Mouse (Mus musculus): ENCODE measurements around the gene Dennd4a. TPM values are rescaled to one million over a fixed set of nuclear protein-coding genes. Genes with fewer than 3 reads are reported as not detected.

Gene Dennd4a
- polyA plus RNA-seq, 1 experiment from 2014 or later = 12.4 TPM

- DNase-seq (ENCODE audit: low spot score) (no peak), ATAC-seq (ENCODE audit: low FRiP score) (no peak)
- H3K9me3 ChIP-seq (ENCODE audit: control insufficient read depth, low read length) = no peaks in the 10 kb centered on the region
- no peak overlapping the region for H3K4me3 ChIP-seq (replicated peaks; ENCODE audit: low read length)
- no peaks in the 10 kb centered on the region for H3K27me3 ChIP-seq (ENCODE audit: control insufficient read depth, insufficient read depth, low read length)
- 0 out of 2 replicates have a peak, but pooled peaks cover 3% of the 10 kb centered on the region for H3K4me1 ChIP-seq (replicated peaks; ENCODE audit: control insufficient read depth, insufficient read depth, low read length)
- H3K36me3 ChIP-seq (replicated peaks; ENCODE audit: control insufficient read depth, insufficient read depth) = no peaks in the 10 kb centered on the region
- 63% methylated on average over 9 of the region's 9 CpGs for WGBS
- no peak overlapping the region for H3K9ac ChIP-seq
- no peak overlapping the region for H3K27ac ChIP-seq
- H3K4me2 ChIP-seq (replicated peaks) = no peak overlapping the region
These were observed 24.8 kb upstream of the Dennd4a start for GRCm38 (mm10) chr9:64786216-64786905.

GRCm38 (mm10) chr9:64788070-64788469 is 23.1 kb upstream of the Dennd4a start:
- DNase-seq (ENCODE audit: low spot score) = no peak
- 88% methylated on average over 7 of the region's 7 CpGs for WGBS

GRCm38 (mm10) chr9:64789341-64789761 is 21.8 kb upstream of the Dennd4a start:
- WGBS = 82% methylated on average over 13 of the region's 13 CpGs
- Histone ChIP-seq H3K9ac (no peak overlapping the region), H3K4me1 (replicated peaks; ENCODE audit: control insufficient read depth, insufficient read depth, low read length) (0 out of 2 replicates have a peak, but pooled peaks cover 3% of the 10 kb centered on the region), H3K36me3 (replicated peaks; ENCODE audit: control insufficient read depth, insufficient read depth) (no peaks in the 10 kb centered on the region), H3K27me3 (ENCODE audit: control insufficient read depth, insufficient read depth, low read length) (no peaks in the 10 kb centered on the region), H3K27ac (no peak overlapping the region), H3K4me2 (replicated peaks) (no peak overlapping the region), H3K4me3 (replicated peaks; ENCODE audit: low read length) (no peak overlapping the region), H3K9me3 (ENCODE audit: control insufficient read depth, low read length) (no peaks in the 10 kb centered on the region)
- DNase-seq (ENCODE audit: low spot score) = no peak
- ATAC-seq (ENCODE audit: low FRiP score) = no peak

More at GRCm38 (mm10) chr9:64788070-64788469, 23.1 kb upstream of the Dennd4a start:
- Histone ChIP-seq H3K4me2 (replicated peaks) (no peak overlapping the region), H3K9ac (no peak overlapping the region), H3K36me3 (replicated peaks; ENCODE audit: control insufficient read depth, insufficient read depth) (no peaks in the 10 kb centered on the region), H3K27ac (no peak overlapping the region), H3K9me3 (ENCODE audit: control insufficient read depth, low read length) (no peaks in the 10 kb centered on the region), H3K4me3 (replicated peaks; ENCODE audit: low read length) (no peak overlapping the region), H3K27me3 (ENCODE audit: control insufficient read depth, insufficient read depth, low read length) (no peaks in the 10 kb centered on the region), H3K4me1 (replicated peaks; ENCODE audit: control insufficient read depth, insufficient read depth, low read length) (0 out of 2 replicates have a peak, but pooled peaks cover 3% of the 10 kb centered on the region)
- no peak for ATAC-seq (ENCODE audit: low FRiP score)

GRCm38 (mm10) chr9:64789887-64790400 is 21.2 kb upstream of the Dennd4a start:
- H3K9me3 ChIP-seq (ENCODE audit: control insufficient read depth, low read length) = no peaks in the 10 kb centered on the region
- H3K4me1 ChIP-seq (replicated peaks; ENCODE audit: control insufficient read depth, insufficient read depth, low read length) = 0 out of 2 replicates have a peak, but pooled peaks cover 3% of the 10 kb centered on the region
- no peaks in the 10 kb centered on the region for H3K36me3 ChIP-seq (replicated peaks; ENCODE audit: control insufficient read depth, insufficient read depth)
- DNase-seq (ENCODE audit: low spot score) (no peak), ATAC-seq (ENCODE audit: low FRiP score) (no peak)
- no peak overlapping the region for H3K27ac ChIP-seq
- no peaks in the 10 kb centered on the region for H3K27me3 ChIP-seq (ENCODE audit: control insufficient read depth, insufficient read depth, low read length)
- H3K4me2 ChIP-seq (replicated peaks) = no peak overlapping the region
- WGBS = 85% methylated on average over 10 of the region's 10 CpGs
- H3K9ac ChIP-seq = no peak overlapping the region
- no peak overlapping the region for H3K4me3 ChIP-seq (replicated peaks; ENCODE audit: low read length)

- no peak for DNase-seq (ENCODE audit: low spot score)
These were observed 20.2 kb upstream of the Dennd4a start for GRCm38 (mm10) chr9:64790673-64791660.

GRCm38 (mm10) chr9:64791676-64792075 is 19.5 kb upstream of the Dennd4a start:
- Histone ChIP-seq H3K27me3 (ENCODE audit: control insufficient read depth, insufficient read depth, low read length) (no peaks in the 10 kb centered on the region), H3K27ac (no peak overlapping the region), H3K4me1 (replicated peaks; ENCODE audit: control insufficient read depth, insufficient read depth, low read length) (0 out of 2 replicates have a peak, but pooled peaks cover 3% of the 10 kb centered on the region), H3K9me3 (ENCODE audit: control insufficient read depth, low read length) (no peaks in the 10 kb centered on the region), H3K36me3 (replicated peaks; ENCODE audit: control insufficient read depth, insufficient read depth) (no peaks in the 10 kb centered on the region), H3K4me2 (replicated peaks) (no peak overlapping the region), H3K9ac (no peak overlapping the region), H3K4me3 (replicated peaks; ENCODE audit: low read length) (no peak overlapping the region)
- ATAC-seq (ENCODE audit: low FRiP score) = no peak
- WGBS = 84% methylated on average over 1 of the region's 1 CpGs
- DNase-seq (ENCODE audit: low spot score) = no peak

More at GRCm38 (mm10) chr9:64790673-64791660, 20.2 kb upstream of the Dennd4a start:
- Histone ChIP-seq H3K9me3 (ENCODE audit: control insufficient read depth, low read length) (no peaks in the 10 kb centered on the region), H3K4me1 (replicated peaks; ENCODE audit: control insufficient read depth, insufficient read depth, low read length) (0 out of 2 replicates have a peak, but pooled peaks cover 3% of the 10 kb centered on the region), H3K27me3 (ENCODE audit: control insufficient read depth, insufficient read depth, low read length) (no peaks in the 10 kb centered on the region), H3K9ac (no peak overlapping the region), H3K4me2 (replicated peaks) (no peak overlapping the region), H3K36me3 (replicated peaks; ENCODE audit: control insufficient read depth, insufficient read depth) (no peaks in the 10 kb centered on the region), H3K27ac (no peak overlapping the region), H3K4me3 (replicated peaks; ENCODE audit: low read length) (no peak overlapping the region)
- ATAC-seq (ENCODE audit: low FRiP score) = no peak
- 93% methylated on average over 7 of the region's 7 CpGs for WGBS

- 84% methylated on average over 10 of the region's 10 CpGs for WGBS
- no peak overlapping the region for H3K9ac ChIP-seq
- H3K27ac ChIP-seq = no peak overlapping the region
- DNase-seq (ENCODE audit: low spot score) (no peak), ATAC-seq (ENCODE audit: low FRiP score) (no peak)
- no peak overlapping the region for H3K4me3 ChIP-seq (replicated peaks; ENCODE audit: low read length)
- no peaks in the 10 kb centered on the region for H3K27me3 ChIP-seq (ENCODE audit: control insufficient read depth, insufficient read depth, low read length)
- H3K4me1 ChIP-seq (replicated peaks; ENCODE audit: control insufficient read depth, insufficient read depth, low read length) = 0 out of 2 replicates have a peak, but pooled peaks cover 3% of the 10 kb centered on the region
- no peaks in the 10 kb centered on the region for H3K9me3 ChIP-seq (ENCODE audit: control insufficient read depth, low read length)
- no peaks in the 10 kb centered on the region for H3K36me3 ChIP-seq (replicated peaks; ENCODE audit: control insufficient read depth, insufficient read depth)
- no peak overlapping the region for H3K4me2 ChIP-seq (replicated peaks)
These were observed 18.5 kb upstream of the Dennd4a start for GRCm38 (mm10) chr9:64792379-64793274.

GRCm38 (mm10) chr9:64793275-64793590 is 17.9 kb upstream of the Dennd4a start:
- Histone ChIP-seq H3K27me3 (ENCODE audit: control insufficient read depth, insufficient read depth, low read length) (no peaks in the 10 kb centered on the region), H3K4me2 (replicated peaks) (no peak overlapping the region), H3K9me3 (ENCODE audit: control insufficient read depth, low read length) (no peaks in the 10 kb centered on the region), H3K4me3 (replicated peaks; ENCODE audit: low read length) (no peak overlapping the region), H3K27ac (no peak overlapping the region), H3K36me3 (replicated peaks; ENCODE audit: control insufficient read depth, insufficient read depth) (no peaks in the 10 kb centered on the region), H3K9ac (no peak overlapping the region), H3K4me1 (replicated peaks; ENCODE audit: control insufficient read depth, insufficient read depth, low read length) (0 out of 2 replicates have a peak, but pooled peaks cover under 1% of the 10 kb centered on the region)
- ATAC-seq (ENCODE audit: low FRiP score) (no peak), DNase-seq (ENCODE audit: low spot score) (no peak)

All from hindbrain, embryonic 14.5 days (tissue).